Mouse (Mus musculus): Measurements from ENCODE around the gene Vps52.

The Vps52 gene

DNA sequence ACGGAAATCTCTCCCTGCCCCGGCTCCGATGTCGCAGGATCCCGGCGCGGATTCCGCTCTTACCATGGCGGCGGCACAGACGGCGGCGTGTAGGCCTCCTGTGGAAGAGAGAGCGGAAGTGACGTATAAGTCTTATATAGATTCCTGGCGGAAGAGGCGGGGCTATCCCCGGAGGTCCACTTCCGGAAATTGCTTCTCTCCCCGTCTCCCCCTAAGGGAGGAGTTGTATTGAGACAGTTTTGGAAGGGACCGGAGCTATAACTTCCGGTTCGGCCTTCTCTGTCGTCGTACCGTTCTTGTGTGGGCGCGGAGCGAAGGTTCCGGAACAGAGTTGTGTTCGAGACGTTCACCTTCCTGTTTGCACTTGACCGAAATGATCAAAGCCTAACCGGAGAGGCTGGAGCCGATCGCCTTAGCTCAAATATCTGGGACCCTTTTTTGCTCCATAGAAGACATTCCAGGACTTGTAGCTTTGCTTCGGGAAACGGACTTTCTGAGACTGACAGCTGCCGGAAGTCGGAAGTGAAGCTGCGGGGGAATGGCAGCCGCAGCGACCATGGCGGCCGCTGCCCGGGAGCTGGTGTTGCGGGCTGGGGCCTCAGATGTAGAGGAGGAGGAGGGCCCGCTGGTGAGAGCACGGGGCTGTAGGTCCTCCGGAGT is at the start of gene Vps52, which contains the start of gene Rps18:
TSS of gene Vps52 (plus strand) at position 258 of the 660 bp plus-strand sequence.
TSS of gene Rps18 (minus strand) at position 447 of the 660 bp plus-strand sequence.
- in situ Hi-C loops (cut with MboI; ENCODE audit: low pct_unique_long_range_greater_than_20kb in 1 of 2, low sequenced_read_pairs in 2 of 2, unreplicated experiment in 1 of 2): no loop called here

DNA sequence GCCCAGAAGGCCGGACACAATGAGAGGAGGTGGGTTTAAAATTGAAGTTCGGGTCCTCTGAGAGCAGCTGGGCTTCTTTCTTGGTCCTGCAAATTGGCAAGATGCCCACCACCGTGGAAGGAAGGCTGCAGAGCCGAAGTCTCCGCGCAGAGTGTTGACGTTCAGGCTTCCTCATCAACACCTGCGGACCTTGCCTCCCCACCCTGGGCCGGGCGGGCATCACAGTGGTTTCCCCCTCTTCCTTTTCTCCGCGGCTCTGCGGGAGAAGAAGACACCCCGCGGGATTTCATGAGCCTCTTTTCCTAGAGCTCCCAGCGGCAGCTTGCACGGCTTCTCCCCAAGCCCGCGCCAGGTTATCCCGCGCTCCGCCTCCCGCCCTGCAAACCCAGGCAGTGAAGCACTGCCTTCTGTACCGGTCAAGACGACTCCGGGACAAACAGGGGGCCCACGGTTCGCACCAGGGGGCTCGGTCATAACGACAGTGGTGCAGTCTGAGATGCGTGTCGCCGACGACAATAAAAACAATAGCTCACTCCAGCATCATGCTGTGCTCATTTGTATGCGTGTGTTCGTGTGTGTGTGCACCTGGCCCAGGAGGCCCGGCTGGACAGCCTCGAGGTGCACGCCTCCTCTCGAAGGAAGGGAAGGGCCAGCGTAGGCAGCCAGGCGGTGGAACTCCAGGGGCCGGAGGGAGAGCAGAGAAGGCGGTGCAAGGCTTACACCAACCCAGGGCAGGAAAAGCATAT is 47.1 kb upstream of the Vps52 start:
- in situ Hi-C loops (cut with MboI; ENCODE audit: low pct_unique_long_range_greater_than_20kb in 1 of 2, low sequenced_read_pairs in 2 of 2, unreplicated experiment in 1 of 2): no loop called here

DNA sequence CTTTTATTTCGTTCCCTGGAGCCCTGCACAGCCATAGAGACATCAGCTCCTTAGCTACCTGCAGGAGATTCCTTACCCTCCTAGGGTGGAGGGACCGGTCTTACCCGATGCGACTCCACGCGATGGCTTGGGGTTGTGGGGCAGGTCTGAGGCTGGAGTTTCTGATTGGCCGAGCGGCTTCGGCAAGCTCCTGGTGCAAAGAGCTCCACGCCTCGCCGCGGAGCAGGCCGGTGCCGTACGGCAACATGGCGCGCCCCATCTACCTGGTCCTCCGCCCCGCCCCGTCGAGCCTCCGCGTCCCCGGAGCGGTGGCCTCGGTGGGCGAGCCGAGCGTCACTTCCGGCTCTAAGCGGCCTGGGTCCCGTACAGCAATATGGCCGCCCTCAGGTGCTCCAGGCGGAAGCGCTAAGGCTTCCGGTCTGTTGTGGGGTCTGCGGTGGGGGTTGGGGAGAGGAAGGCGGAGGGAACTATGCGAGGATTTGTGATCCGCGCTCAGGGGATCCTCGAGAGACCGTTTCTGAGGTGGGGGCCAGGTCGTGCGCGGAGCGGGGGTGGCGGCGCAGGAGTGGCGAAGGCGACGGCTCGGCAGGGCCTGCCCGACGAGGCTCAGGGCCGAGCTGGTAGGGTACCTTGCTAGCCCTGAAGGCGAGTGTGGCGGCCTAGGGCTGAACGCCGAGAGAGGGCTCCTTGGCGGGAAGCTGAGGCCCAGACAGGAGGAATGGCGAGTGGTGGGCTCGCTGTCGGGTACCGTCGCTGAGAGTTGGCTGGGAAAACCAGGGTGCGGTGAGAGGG is 46.3 kb upstream of the Vps52 start, which contains the start of gene Daxx:
TSS of gene Daxx (plus strand) at position 338 of the 792 bp plus-strand sequence.
- in situ Hi-C loops (cut with MboI; ENCODE audit: low pct_unique_long_range_greater_than_20kb in 1 of 2, low sequenced_read_pairs in 2 of 2, unreplicated experiment in 1 of 2): no loop called here

DNA sequence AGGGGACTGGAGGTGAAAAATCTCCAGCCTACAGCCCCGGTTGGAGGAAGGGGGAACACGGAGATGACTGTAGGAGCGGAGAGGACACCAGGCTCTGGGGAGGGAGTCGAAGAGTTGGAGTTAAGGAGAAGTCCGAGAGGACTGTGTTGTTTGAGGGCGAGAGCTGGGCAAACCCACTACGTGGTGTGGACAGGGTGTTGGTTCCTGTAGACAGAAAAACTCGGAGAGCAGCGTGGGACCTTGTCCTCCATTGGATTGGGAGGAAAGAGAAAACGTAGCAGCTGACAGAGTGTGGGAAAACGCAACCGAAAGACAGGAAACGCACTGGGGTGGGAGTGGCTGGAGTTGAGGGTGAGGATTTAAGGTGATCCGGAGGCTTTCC is 45.8 kb upstream of the Vps52 start:
- in situ Hi-C loops (cut with MboI; ENCODE audit: low pct_unique_long_range_greater_than_20kb in 1 of 2, low sequenced_read_pairs in 2 of 2, unreplicated experiment in 1 of 2): no loop called here

DNA sequence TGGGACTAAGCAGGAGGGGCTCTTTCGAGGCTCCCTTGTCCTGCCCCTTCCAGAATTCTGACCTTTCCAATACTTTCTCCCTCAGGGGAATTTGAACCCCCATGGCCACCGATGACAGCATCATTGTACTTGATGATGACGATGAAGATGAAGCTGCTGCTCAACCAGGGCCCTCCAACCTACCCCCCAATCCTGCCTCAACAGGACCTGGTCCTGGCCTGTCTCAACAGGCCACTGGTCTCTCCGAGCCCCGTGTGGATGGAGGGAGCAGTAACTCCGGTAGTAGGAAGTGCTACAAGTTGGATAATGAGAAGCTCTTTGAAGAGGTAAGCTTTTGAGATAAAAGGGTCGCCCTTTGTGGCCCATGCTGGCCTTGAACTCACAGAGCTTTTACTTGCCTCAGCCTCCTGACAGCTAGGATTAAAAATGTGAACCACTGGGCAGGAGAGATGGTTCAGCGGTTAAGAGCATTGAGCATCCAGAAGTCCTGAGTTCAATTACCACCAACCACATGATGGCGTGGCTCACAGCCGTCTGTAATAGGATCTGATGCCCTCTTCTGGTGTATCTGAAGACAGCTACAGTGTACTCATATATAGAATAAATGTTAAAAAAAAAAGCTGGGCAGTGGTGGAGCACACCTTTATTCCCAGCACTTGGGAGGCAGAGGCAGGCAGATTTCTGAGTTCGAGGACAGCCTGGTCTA is 45.1 kb upstream of the Vps52 start:
- in situ Hi-C loops (cut with MboI; ENCODE audit: low pct_unique_long_range_greater_than_20kb in 1 of 2, low sequenced_read_pairs in 2 of 2, unreplicated experiment in 1 of 2): no loop called here

DNA sequence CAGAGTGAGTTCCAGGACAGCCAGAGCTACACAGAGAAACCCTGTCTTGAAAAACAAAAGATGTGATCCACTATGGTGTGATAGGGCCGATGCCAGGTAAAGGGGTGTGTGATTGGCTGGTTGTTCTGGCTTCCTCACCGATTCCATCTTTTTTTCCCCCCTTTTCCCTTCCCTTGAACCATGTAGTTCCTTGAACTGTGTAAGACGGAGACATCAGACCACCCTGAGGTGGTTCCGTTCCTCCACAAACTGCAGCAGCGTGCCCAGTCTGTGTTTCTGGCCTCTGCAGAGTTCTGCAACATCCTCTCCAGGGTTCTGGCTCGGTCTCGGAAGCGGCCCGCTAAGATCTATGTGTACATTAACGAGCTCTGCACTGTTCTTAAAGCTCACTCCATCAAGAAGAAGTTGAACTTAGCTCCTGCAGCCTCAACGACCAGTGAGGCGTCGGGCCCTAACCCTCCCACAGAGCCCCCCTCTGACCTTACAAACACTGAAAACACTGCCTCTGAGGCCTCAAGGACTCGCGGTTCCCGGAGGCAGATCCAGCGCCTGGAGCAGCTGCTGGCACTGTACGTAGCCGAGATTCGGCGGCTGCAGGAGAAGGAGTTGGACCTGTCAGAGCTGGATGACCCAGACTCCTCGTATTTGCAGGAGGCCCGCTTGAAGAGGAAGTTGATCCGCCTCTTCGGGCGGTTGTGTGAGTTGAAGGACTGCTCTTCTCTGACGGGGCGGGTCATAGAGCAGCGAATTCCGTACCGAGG is 44.4 kb upstream of the Vps52 start:
- in situ Hi-C loops (cut with MboI; ENCODE audit: low pct_unique_long_range_greater_than_20kb in 1 of 2, low sequenced_read_pairs in 2 of 2, unreplicated experiment in 1 of 2): no loop called here

DNA sequence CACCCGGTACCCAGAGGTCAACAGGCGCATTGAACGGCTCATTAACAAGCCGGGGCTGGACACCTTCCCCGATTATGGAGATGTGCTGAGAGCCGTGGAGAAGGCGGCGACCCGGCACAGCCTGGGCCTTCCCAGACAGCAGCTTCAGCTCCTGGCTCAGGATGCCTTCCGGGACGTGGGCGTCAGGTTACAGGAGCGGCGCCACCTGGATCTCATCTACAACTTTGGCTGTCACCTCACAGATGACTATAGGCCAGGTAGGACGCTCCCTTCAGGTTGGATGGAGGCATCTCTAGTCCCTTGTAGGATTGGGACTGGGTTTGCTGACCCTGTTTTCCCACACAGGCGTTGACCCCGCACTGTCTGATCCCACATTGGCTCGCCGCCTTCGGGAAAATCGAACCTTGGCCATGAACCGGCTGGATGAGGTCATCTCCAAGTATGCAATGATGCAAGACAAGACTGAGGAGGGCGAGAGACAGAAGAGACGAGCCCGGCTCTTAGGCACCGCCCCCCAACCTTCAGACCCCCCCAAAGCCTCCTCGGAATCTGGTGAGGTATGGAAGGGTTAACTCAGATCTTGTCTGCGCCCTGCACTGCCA is 43.7 kb upstream of the Vps52 start:
- in situ Hi-C loops (cut with MboI; ENCODE audit: low pct_unique_long_range_greater_than_20kb in 1 of 2, low sequenced_read_pairs in 2 of 2, unreplicated experiment in 1 of 2): no loop called here

DNA sequence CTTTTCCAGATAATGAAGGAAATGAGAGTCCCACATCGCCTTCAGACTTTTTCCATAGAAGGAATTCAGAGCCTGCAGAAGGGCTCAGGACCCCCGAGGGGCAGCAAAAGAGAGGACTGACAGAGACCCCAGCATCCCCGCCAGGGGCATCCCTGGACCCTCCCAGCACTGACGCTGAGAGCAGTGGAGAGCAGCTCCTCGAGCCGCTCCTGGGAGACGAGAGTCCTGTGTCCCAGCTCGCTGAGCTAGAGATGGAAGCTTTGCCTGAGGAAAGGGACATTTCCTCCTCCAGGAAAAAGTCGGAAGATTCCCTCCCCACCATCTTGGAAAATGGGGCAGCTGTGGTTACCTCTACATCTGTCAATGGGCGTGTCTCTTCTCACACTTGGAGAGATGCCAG is 42.3 kb upstream of the Vps52 start:
- in situ Hi-C loops (cut with MboI; ENCODE audit: low pct_unique_long_range_greater_than_20kb in 1 of 2, low sequenced_read_pairs in 2 of 2, unreplicated experiment in 1 of 2): no loop called here

DNA sequence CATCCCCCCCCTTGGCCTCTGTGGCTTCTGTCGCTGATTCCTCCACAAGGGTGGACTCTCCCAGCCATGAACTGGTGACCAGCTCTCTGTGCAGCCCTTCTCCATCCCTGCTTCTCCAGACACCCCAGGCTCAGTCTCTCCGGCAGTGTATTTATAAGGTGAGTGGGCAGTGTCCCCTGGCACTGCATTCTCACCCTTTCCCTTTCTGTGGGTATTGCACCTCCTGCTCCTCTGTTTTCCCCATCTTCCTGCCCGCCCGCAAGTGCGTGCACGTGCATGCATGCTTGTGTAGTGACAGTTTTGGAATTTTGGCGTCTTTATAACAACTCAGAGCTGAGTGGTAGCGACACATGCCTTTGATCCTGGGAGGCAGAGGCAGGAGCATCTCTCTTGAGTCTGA is 41.7 kb upstream of the Vps52 start:
- in situ Hi-C loops (cut with MboI; ENCODE audit: low pct_unique_long_range_greater_than_20kb in 1 of 2, low sequenced_read_pairs in 2 of 2, unreplicated experiment in 1 of 2): no loop called here

DNA sequence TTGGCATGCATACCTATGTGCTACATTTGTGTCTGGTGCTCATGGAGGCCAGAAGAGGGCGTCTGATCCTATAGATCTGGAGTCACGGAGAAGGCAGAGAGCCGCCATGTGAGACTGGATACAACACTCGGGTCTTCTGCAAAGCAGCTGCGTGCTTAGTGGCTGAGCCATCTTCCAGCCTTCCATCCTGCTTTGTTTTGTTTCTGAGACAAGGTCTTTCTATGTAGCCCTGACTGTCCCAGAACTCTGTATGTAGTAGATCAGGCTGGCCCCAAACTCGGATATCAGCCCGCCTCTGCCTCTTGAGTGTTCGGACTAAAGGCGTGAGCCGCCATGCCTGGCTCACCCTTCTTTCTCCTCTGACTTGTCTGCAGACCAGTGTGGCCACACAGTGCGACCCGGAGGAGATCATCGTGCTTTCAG is 40.6 kb upstream of the Vps52 start:
- in situ Hi-C loops (cut with MboI; ENCODE audit: low pct_unique_long_range_greater_than_20kb in 1 of 2, low sequenced_read_pairs in 2 of 2, unreplicated experiment in 1 of 2): no loop called here

DNA sequence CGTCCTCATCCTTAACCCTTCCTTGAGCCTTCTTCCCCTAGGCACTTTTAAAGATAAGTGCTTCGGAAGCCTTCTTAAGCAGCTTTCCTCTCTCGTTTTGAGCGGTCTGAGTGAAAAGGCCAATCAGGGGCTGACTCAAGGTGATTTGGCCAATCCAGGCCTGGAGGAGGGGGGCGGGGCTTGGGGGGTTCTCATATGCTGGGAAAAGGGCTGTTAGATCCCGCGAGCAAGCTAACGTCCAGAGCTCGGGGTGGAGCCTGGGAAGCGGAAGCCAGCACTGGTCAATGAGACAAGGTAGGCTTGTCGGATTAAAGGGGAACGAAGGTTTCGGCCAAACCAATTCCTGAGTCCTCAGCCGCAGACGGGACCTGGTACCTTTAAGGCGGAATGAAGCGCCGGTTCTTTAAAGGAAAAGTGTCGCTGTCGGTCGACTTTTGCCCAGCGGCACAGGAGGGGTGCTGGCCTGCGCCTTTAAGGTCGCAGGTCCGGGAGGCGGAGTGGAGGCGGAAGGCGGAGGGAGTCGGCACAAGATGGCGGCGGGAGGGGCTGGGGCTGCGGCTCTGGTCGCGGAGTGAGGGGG is 39.9 kb upstream of the Vps52 start, which contains the start of the genes Tapbp and Zbtb22:
TSS of gene Tapbp (plus strand) at position 229 of the 580 bp plus-strand sequence.
TSS of gene Zbtb22 (plus strand) at position 234 of the 580 bp plus-strand sequence.
- in situ Hi-C loops (cut with MboI; ENCODE audit: low pct_unique_long_range_greater_than_20kb in 1 of 2, low sequenced_read_pairs in 2 of 2, unreplicated experiment in 1 of 2): no loop called here

DNA sequence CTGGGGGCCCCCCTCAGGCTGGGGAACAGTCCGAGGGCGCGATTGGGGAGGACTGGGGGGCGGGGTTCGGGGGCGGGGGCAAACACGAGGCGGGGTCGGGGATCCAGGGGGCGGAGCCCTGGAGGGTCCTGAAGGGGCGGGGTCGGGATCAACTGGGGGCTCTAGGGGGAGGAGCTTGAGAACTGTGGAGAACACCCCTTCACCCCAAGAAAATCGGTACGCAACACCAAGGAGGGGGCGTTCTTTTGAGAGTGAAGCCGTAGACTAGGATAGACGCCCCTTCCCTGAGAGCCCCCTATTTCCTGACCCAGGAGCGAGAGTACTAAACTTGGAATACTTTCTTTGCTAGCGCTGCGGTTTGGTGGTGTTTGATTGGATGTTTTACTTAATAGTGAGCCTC is 39.3 kb upstream of the Vps52 start:
- in situ Hi-C loops (cut with MboI; ENCODE audit: low pct_unique_long_range_greater_than_20kb in 1 of 2, low sequenced_read_pairs in 2 of 2, unreplicated experiment in 1 of 2): no loop called here

DNA sequence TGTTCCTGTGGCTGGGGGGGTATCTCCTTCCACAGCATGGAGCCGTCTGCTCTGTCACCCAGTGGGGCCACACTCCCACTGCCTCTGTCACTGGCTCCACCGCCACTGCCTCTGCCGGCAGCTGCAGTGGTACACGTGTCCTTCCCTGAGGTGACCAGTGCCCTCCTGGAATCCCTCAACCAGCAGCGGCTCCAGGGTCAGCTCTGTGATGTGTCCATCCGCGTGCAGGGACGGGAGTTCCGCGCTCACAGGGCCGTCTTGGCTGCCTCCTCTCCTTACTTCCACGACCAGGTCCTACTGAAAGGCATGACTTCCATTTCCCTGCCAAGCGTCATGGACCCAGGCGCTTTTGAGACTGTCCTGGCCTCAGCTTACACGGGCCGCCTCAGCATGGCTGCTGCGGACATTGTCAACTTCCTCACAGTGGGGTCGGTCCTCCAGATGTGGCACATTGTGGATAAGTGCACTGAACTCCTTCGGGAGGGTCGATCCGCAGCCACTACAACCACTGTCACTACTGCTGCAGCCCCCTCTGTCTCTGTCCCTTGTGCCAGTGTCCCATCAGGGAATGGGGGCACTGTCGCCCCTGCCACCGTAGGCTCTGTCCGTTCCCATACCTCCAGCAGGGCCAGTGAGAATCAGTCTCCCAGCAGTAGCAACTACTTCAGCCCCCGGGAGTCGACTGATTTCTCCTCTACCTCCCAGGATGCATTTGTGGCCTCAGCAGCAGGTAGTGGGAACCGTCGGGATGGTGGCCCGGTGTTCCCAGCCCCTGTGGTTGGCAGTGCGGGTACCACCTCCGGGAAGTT is 38.6 kb upstream of the Vps52 start:
- in situ Hi-C loops (cut with MboI; ENCODE audit: low pct_unique_long_range_greater_than_20kb in 1 of 2, low sequenced_read_pairs in 2 of 2, unreplicated experiment in 1 of 2): no loop called here

DNA sequence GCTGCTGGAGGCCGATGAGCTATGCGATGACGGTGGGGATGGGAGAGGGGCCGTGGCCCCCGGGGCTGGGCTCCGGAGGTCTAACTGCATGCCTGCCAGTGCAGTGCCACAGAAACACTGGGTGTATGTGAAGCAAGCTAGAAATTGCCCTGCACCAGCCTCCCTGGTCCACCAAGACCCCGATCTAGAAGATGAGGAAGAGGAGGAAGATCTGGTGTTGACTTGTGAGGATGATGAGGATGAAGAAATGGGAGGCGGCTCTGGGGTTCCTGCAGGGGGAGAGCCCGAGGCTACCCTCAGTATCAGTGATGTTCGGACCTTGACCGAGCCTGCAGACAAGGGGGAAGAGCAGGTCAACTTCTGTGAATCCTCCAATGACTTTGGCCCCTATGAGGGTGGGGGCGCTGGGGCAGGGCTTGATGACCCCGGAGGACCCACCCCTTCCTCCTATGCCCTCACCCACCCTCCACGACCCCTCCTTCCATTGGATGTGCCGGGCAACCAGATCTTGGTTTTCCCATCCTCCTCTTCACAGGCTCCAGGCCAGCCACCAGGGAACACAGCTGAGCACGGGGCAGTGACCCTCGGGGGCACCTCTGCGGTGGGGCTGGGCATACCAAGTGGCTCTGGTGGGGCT is 37.8 kb upstream of the Vps52 start:
- in situ Hi-C loops (cut with MboI; ENCODE audit: low pct_unique_long_range_greater_than_20kb in 1 of 2, low sequenced_read_pairs in 2 of 2, unreplicated experiment in 1 of 2): no loop called here

DNA sequence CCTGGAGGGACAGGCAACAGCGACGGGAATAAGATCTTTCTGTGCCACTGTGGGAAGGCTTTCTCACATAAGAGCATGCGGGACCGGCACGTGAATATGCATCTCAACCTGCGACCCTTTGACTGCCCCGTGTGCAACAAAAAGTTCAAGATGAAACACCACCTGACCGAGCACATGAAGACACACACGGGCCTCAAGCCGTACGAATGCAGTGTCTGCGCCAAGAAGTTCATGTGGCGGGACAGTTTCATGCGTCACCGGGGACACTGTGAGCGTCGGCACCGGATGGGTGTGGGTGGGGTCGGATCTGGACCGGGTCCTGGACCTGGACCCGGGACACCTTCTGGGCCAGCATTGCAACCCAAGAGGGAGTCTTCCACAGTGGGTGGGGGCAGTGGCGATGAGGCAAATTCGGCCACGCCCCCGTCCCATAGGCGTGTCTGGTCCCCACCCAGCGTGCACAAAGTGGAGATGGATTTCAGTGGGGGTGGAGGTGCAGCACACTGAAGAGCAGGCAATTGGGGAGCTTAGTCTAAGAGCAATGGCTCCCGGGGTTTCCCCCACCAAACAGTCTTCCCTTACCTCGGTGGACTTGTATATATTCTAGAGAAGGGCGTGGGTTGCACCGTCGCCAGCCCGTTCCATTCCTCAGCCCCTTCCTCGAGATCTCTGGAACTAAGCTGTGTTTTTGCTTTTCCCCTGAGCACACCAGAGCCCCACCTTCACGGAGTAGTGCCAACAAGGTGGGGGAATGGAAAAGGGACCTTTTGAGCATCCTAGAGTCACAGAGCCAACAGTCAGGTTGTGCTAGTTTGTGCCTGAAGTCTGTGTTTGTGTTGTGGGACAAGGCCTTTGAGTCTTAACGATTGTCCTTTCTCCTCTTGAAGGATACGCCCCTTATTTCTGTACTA is 37.1 kb upstream of the Vps52 start:
- in situ Hi-C loops (cut with MboI; ENCODE audit: low pct_unique_long_range_greater_than_20kb in 1 of 2, low sequenced_read_pairs in 2 of 2, unreplicated experiment in 1 of 2): no loop called here

Data from mouse embryonic stem cell (cell line).